Mouse (Mus musculus) liver, adult 2 months (tissue): ENCODE data around the gene Cntrob. TPM values are rescaled to one million over a fixed set of nuclear protein-coding genes. Genes with fewer than 3 reads are reported as not detected.

Source experiments
- DNase-seq: peaks from one replicate; pipeline ENCODE4 v3.0.0-alpha.2; 2011; ENCODE audit warnings: low read depth, low spot score; ENCODE audit errors: extremely low read depth
- H3K27ac ChIP-seq: fragments of 200-500 bp; replicated peaks from 2 replicates; pipeline ENCODE4 v1.5.1; 2012; ENCODE audit warnings: low read depth, mild to moderate bottlenecking, control low read depth, inconsistent platforms, low read length; ENCODE audit not compliant: insufficient read depth
- H3K27me3 ChIP-seq: fragments of 200-500 bp; 2 replicates; pipeline ENCODE4 v1.6.1; 2012; ENCODE audit warnings: mild to moderate bottlenecking, moderate library complexity, low read length, inconsistent platforms; ENCODE audit not compliant: control insufficient read depth, insufficient read depth
- H3K36me3 ChIP-seq: fragments of 200-500 bp; 2 replicates; pipeline ENCODE4 v1.6.1; 2012; ENCODE audit warnings: low read length, inconsistent platforms; ENCODE audit not compliant: control insufficient read depth, insufficient read depth
- H3K4me1 ChIP-seq: fragments of 200-500 bp; 2 replicates; pipeline ENCODE4 v1.6.1; 2011; ENCODE audit warnings: low read length; ENCODE audit not compliant: control insufficient read depth, insufficient read depth
- H3K4me3 ChIP-seq: fragments of 200-500 bp; 2 replicates; pipeline ENCODE4 v1.5.1; 2011; ENCODE audit warnings: low read depth, mild to moderate bottlenecking, control low read depth, low read length, moderate library complexity; ENCODE audit not compliant: insufficient read depth
- H3K79me2 ChIP-seq: fragments of 200-500 bp; 2 replicates; pipeline ENCODE4 v1.6.1; 2012; ENCODE audit warnings: inconsistent platforms, mild to moderate bottlenecking, low read length, moderate library complexity; ENCODE audit not compliant: control insufficient read depth, insufficient read depth
- H3K9ac ChIP-seq: fragments of 200-500 bp; 2 replicates; pipeline ENCODE4 v1.6.1; 2012; ENCODE audit warnings: low read depth, mild to moderate bottlenecking, control low read depth, inconsistent platforms, low read length
- CTCF ChIP-seq: fragments of 200-500 bp; IDR thresholded peaks from 2 replicates; pipeline ENCODE4 v1.5.1; 2011; ENCODE audit warnings: low read depth, low read length, control low read depth
- POLR2A ChIP-seq: fragments of 200-500 bp; IDR thresholded peaks from 2 replicates; pipeline ENCODE4 v1.6.1; 2011; ENCODE audit warnings: low read length, control low read depth; ENCODE audit not compliant: insufficient read depth; ENCODE audit errors: extremely low read depth
- whole genome bisulfite sequencing: fragments of 180-500 bp; shearing (Covaris S2); methylation state at CpG from one replicate; pipeline ENCODE4 v1.1.7; 2018; 5-methylcytosine and 5-hydroxymethylcytosine counted together
- polyA plus RNA-seq: library from polyadenylated mRNA; depleted of rRNA; stranded (reverse); fragments of >200 nt; gene quantifications from 2 replicates; pipeline ENCODE4 v1.2.3, GENCODE M21; 2012
- total RNA-seq: library from RNA; depleted of rRNA; stranded (reverse); fragments of >200 nt; gene quantifications from 2 replicates; pipeline ENCODE4 v1.2.3, GENCODE M21; 2014

Gene Cntrob
- total and polyA plus RNA-seq, 2 experiments, result 2.5 to 3.9 TPM

- WGBS, result 93% methylated on average over 2 of the region's 2 CpGs
- H3K27me3 ChIP-seq, result no peaks in the 10 kb centered on the region
- H3K79me2 ChIP-seq, result peaks cover 8% of the 10 kb centered on the region; the same call in 1 of the 2 replicates
- TF ChIP-seq POLR2A (no peak), CTCF (no peak)
- no peak overlapping the region for H3K4me3 ChIP-seq
- H3K9ac ChIP-seq, result no peak overlapping the region
- DNase-seq, result no peak
- H3K27ac ChIP-seq, result no peak overlapping the region
- H3K4me1 ChIP-seq, result peaks cover 18% of the 10 kb centered on the region
- peaks cover 46% of the 10 kb centered on the region for H3K36me3 ChIP-seq
These were observed 38.9 kb upstream of the Cntrob start for GRCm38 (mm10) chr11:69362479-69362878.

- Histone ChIP-seq H3K4me3 (no peak overlapping the region), H3K27ac (no peak overlapping the region), H3K36me3 (peaks cover 50% of the 10 kb centered on the region), H3K79me2 (peaks cover 8% of the 10 kb centered on the region; the same call in 1 of the 2 replicates), H3K27me3 (no peaks in the 10 kb centered on the region), H3K4me1 (peaks cover 15% of the 10 kb centered on the region), H3K9ac (no peak overlapping the region)
- WGBS, result 85% methylated on average over 7 of the region's 7 CpGs
- no peak for DNase-seq
- no peak for TF ChIP-seq POLR2A
- TF ChIP-seq CTCF, result no peak
These were observed 38.4 kb upstream of the Cntrob start for GRCm38 (mm10) chr11:69362021-69362420.

- no peak overlapping the region for H3K4me3 ChIP-seq
- peaks cover 75% of the 10 kb centered on the region for H3K36me3 ChIP-seq
- 91% methylated on average over 12 of the region's 12 CpGs for WGBS
- no peak for DNase-seq
- no peak overlapping the region for H3K27ac ChIP-seq
- no peaks in the 10 kb centered on the region for H3K27me3 ChIP-seq
- H3K4me1 ChIP-seq, result no peaks in the 10 kb centered on the region
- H3K79me2 ChIP-seq, result peaks cover 2% of the 10 kb centered on the region; the same call in 1 of the 2 replicates
- no peak overlapping the region for H3K9ac ChIP-seq
- TF ChIP-seq CTCF (no peak), POLR2A (no peak)
These were observed 34.1 kb upstream of the Cntrob start for GRCm38 (mm10) chr11:69357690-69358089.

GRCm38 (mm10) chr11:69356544-69356943 is 33.0 kb upstream of the Cntrob start:
- no peak for DNase-seq

GRCm38 (mm10) chr11:69346441-69346840 is 22.9 kb upstream of the Cntrob start:
- H3K4me1 ChIP-seq, result no peaks in the 10 kb centered on the region
- no peaks in the 10 kb centered on the region for H3K27me3 ChIP-seq
- H3K27ac ChIP-seq, result no peak overlapping the region
- 90% methylated on average over 24 of the region's 26 CpGs for WGBS
- H3K4me3 ChIP-seq, result no peak overlapping the region
- H3K36me3 ChIP-seq, result peaks cover 52% of the 10 kb centered on the region
- DNase-seq, result no peak
- TF ChIP-seq CTCF, result no peak
- TF ChIP-seq POLR2A, result no peak
- no peaks in the 10 kb centered on the region for H3K79me2 ChIP-seq
- no peak overlapping the region for H3K9ac ChIP-seq

More at GRCm38 (mm10) chr11:69356544-69356943, 33.0 kb upstream of the Cntrob start:
- no peaks in the 10 kb centered on the region for H3K27me3 ChIP-seq
- H3K79me2 ChIP-seq, result no peaks in the 10 kb centered on the region
- H3K27ac ChIP-seq, result no peak overlapping the region
- TF ChIP-seq POLR2A (no peak), CTCF (no peak)
- WGBS, result 98% methylated on average over 5 of the region's 5 CpGs
- H3K9ac ChIP-seq, result no peak overlapping the region
- peaks cover 77% of the 10 kb centered on the region for H3K36me3 ChIP-seq
- H3K4me3 ChIP-seq, result no peak overlapping the region
- H3K4me1 ChIP-seq, result no peaks in the 10 kb centered on the region
